Mouse (Mus musculus) kidney, postnatal 36 days (tissue): ENCODE data around the gene Rps25.
"Not testable (repeated sequence)": the region's sequence is repeated elsewhere in the genome, so short reads cannot be mapped to it uniquely, and the experiment has no call there.

Source experiments
- DNase-seq, 2 experiments: peaks; one replicate each; pipeline ENCODE4 v3.0.0; 2021 to 2022; ENCODE audit warnings: mixed read lengths in 2 of 2

The Rps25 gene

GRCm38 (mm10) chr9:44406906-44407751 is at the start of gene Rps25, which contains the start of gene Trappc4:
Rps25 (plus strand) TSS chr9:44407139.
Trappc4 (minus strand) TSS chr9:44407600.
- peak; percentile 94 to 96 for DNase-seq

GRCm38 (mm10) chr9:44357207-44357606 is 49.7 kb upstream of the Rps25 start:
- peak in 1 of 2 experiments; percentile 23 for DNase-seq

GRCm38 (mm10) chr9:44361190-44361917 is 45.6 kb upstream of the Rps25 start, which contains the start of gene Vps11:
Vps11 (minus strand) TSS chr9:44361670.
- DNase-seq = peak; percentile 95 to 97

GRCm38 (mm10) chr9:44361931-44362330 is 45.0 kb upstream of the Rps25 start:
- DNase-seq = not testable (repeated sequence)

GRCm38 (mm10) chr9:44364480-44364879 is 42.5 kb upstream of the Rps25 start:
- DNase-seq = peak; percentile 38 to 77

- no peak for DNase-seq
Measured at GRCm38 (mm10) chr9:44373386-44373785, 33.6 kb upstream of the Rps25 start.

GRCm38 (mm10) chr9:44376141-44376540 is 30.8 kb upstream of the Rps25 start:
- DNase-seq = no peak

GRCm38 (mm10) chr9:44377335-44377734 is 29.6 kb upstream of the Rps25 start:
- not testable (repeated sequence) for DNase-seq

GRCm38 (mm10) chr9:44378153-44378730 is 28.7 kb upstream of the Rps25 start:
- no peak for DNase-seq

GRCm38 (mm10) chr9:44379054-44379834 is 27.7 kb upstream of the Rps25 start, which contains the start of gene Hyou1:
Hyou1 (plus strand) TSS chr9:44379490.
- DNase-seq = peak; percentile 99

- no peak for DNase-seq
Measured at GRCm38 (mm10) chr9:44379862-44380261, 27.1 kb upstream of the Rps25 start.

- DNase-seq = no peak
Measured at GRCm38 (mm10) chr9:44384596-44384995, 22.3 kb upstream of the Rps25 start.

- peak; percentile 62 to 78 for DNase-seq
Measured at GRCm38 (mm10) chr9:44387221-44387620, 19.7 kb upstream of the Rps25 start.

- peak; percentile 62 to 80 for DNase-seq
Measured at GRCm38 (mm10) chr9:44389273-44389672, 17.7 kb upstream of the Rps25 start.

- DNase-seq = peak; percentile 77 to 92
Measured at GRCm38 (mm10) chr9:44391466-44391865, 15.5 kb upstream of the Rps25 start.

GRCm38 (mm10) chr9:44396684-44397411 is 10.1 kb upstream of the Rps25 start, which contains the start of gene Slc37a4:
Slc37a4 (plus strand) TSS chr9:44396852.
- peak; percentile 97 to 99 for DNase-seq

GRCm38 (mm10) chr9:44398087-44398486 is 8.9 kb upstream of the Rps25 start:
- peak; percentile 87 to 91 for DNase-seq

GRCm38 (mm10) chr9:44398551-44398950 is 8.4 kb upstream of the Rps25 start:
- DNase-seq = peak in 1 of 2 experiments; percentile 19

- peak in 1 of 2 experiments; percentile 34 for DNase-seq
Measured at GRCm38 (mm10) chr9:44399114-44399794, 7.7 kb upstream of the Rps25 start.

- peak; percentile 49 to 66 for DNase-seq
Measured at GRCm38 (mm10) chr9:44399795-44400114, 7.2 kb upstream of the Rps25 start.

GRCm38 (mm10) chr9:44401081-44401480 is 5.9 kb upstream of the Rps25 start:
- peak; percentile 80 to 91 for DNase-seq
